Mouse (Mus musculus): ENCODE results near the gene Serpinb9b.
"Not testable (repeated sequence)": the region's sequence is repeated elsewhere in the genome, so short reads cannot be mapped to it uniquely, and the experiment has no call there.

Serpinb9b gene

GRCm38 (mm10) chr13:33027244-33027643 is at the start of gene Serpinb9b:
Gene Serpinb9b, plus strand, starts transcription at chr13:33027416.
- DNase-seq (ENCODE audit: low spot score in 2 of 2) = no peak

- no peak for DNase-seq (ENCODE audit: low spot score in 2 of 2)
Measured at GRCm38 (mm10) chr13:32982556-32983042, 44.6 kb upstream of the Serpinb9b start.

GRCm38 (mm10) chr13:32986256-32986655 is 41.0 kb upstream of the Serpinb9b start:
- no peak for DNase-seq (ENCODE audit: low spot score in 2 of 2)

GRCm38 (mm10) chr13:32993152-32993893 is 33.9 kb upstream of the Serpinb9b start:
- peak in 1 of 2 experiments; percentile 8 for DNase-seq (ENCODE audit: low spot score in 2 of 2)

GRCm38 (mm10) chr13:32993894-32994242 is 33.3 kb upstream of the Serpinb9b start:
- no peak for DNase-seq (ENCODE audit: low spot score in 2 of 2)

- no peak for DNase-seq (ENCODE audit: low spot score in 2 of 2)
Measured at GRCm38 (mm10) chr13:32995051-32995450, 32.2 kb upstream of the Serpinb9b start.

GRCm38 (mm10) chr13:33001341-33001740 is 25.9 kb upstream of the Serpinb9b start:
- DNase-seq (ENCODE audit: low spot score in 2 of 2) = no peak

GRCm38 (mm10) chr13:33002950-33003349 is 24.3 kb upstream of the Serpinb9b start, which contains the start of gene Serpinb9:
Gene Serpinb9, plus strand, starts transcription at chr13:33003250.
- DNase-seq (ENCODE audit: low spot score in 2 of 2) = no peak

GRCm38 (mm10) chr13:33003523-33004413 is 23.4 kb upstream of the Serpinb9b start:
- no peak for DNase-seq (ENCODE audit: low spot score in 2 of 2)

- peak; percentile 65 to 66 for DNase-seq (ENCODE audit: low spot score in 2 of 2)
Measured at GRCm38 (mm10) chr13:33004414-33005105, 22.7 kb upstream of the Serpinb9b start.

- no peak for DNase-seq (ENCODE audit: low spot score in 2 of 2)
Measured at GRCm38 (mm10) chr13:33005501-33006075, 21.6 kb upstream of the Serpinb9b start.

- no peak for DNase-seq (ENCODE audit: low spot score in 2 of 2)
Measured at GRCm38 (mm10) chr13:33006555-33006954, 20.7 kb upstream of the Serpinb9b start.

GRCm38 (mm10) chr13:33012395-33012794 is 14.8 kb upstream of the Serpinb9b start:
- DNase-seq (ENCODE audit: low spot score in 2 of 2) = no peak

- DNase-seq (ENCODE audit: low spot score in 2 of 2) = no peak
Measured at GRCm38 (mm10) chr13:33013271-33013670, 13.9 kb upstream of the Serpinb9b start.

GRCm38 (mm10) chr13:33022371-33022770 is 4.8 kb upstream of the Serpinb9b start:
- no peak for DNase-seq (ENCODE audit: low spot score in 2 of 2)

- no peak for DNase-seq (ENCODE audit: low spot score in 2 of 2)
Measured at GRCm38 (mm10) chr13:33026427-33027057, 674 bp upstream of the Serpinb9b start.

- DNase-seq (ENCODE audit: low spot score in 2 of 2) = no peak
Measured at GRCm38 (mm10) chr13:33028146-33028545, 930 bp downstream of the Serpinb9b start.

- DNase-seq (ENCODE audit: low spot score in 2 of 2) = no peak
Measured at GRCm38 (mm10) chr13:33028550-33028949, 1.3 kb downstream of the Serpinb9b start.

- not testable (repeated sequence) for DNase-seq (ENCODE audit: low spot score in 2 of 2)
Measured at GRCm38 (mm10) chr13:33029478-33029877, 2.3 kb downstream of the Serpinb9b start.

GRCm38 (mm10) chr13:33030281-33030680 is 3.1 kb downstream of the Serpinb9b start:
- no peak for DNase-seq (ENCODE audit: low spot score in 2 of 2)

GRCm38 (mm10) chr13:33035506-33035905 is 8.3 kb downstream of the Serpinb9b start:
- DNase-seq (ENCODE audit: low spot score in 2 of 2) = no peak

Data from thymus, postnatal 10 days (tissue).